Mouse (Mus musculus) mesoderm, embryonic 11.5 days (tissue): ENCODE results near the gene Lhx6.
A peak's percentile ranks its signal among the peaks of the same experiment; 100 is the strongest.
"Not testable (repeated sequence)": the region's sequence is repeated elsewhere in the genome, so short reads cannot be mapped to it uniquely, and the experiment has no call there.

Source experiments
- DNase-seq: peaks from one replicate; pipeline ENCODE4 v3.0.0-alpha.2; 2012; ENCODE audit warnings: low read depth, low spot score

The Lhx6 gene

GRCm38 (mm10) chr2:36104956-36105741 lies at the start of gene Lhx6:
TSS of gene Lhx6 (minus strand) at chr2:36105408.
- no peak for DNase-seq

DNA sequence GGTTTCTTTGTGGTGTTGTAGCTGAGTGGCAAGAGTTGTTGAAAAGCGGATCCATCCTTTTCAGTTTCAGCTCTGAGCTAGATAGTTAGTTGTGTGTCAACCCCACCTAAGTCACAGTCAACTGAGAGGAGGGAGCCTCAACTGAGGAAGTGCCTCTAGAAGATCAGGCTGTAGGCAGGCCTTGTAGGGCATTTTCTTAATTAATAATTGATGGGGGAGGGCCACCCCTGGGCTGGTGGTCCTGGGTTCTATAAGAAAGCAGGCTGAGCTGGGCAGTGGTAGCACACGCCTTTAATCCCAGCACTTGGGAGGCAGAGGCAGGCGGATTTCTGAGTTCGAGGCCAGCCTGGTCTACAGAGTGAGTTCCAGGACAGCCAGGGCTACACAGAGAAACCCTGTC lies 47.2 kb upstream of the Lhx6 start:
- not testable (repeated sequence) for DNase-seq

DNA sequence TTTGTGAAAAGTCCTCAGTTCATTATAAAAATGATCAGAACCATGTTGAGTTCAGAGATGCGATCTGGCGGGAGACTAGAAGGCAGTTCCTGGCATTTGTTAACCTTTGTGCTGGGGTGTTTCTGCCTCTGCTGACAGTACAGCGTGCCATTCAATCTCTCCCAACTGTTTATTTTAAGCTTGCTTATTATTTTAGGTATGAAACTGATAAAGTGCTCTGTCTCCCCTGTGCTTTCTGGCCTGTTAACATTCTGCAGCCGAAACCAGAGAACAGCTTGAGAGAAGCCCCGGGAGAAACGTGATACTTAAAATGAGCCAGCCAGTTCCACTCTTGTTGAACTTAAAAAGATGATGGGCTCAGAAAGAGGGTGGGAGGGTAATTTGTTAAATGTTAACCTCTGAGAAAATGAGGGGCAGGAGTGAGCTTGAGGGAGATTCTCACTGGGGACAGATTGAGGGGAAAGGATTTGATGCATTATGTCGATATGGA lies 43.7 kb upstream of the Lhx6 start:
- no peak for DNase-seq

- no peak for DNase-seq
Measured at GRCm38 (mm10) chr2:36139096-36139495, 33.9 kb upstream of the Lhx6 start.

DNA sequence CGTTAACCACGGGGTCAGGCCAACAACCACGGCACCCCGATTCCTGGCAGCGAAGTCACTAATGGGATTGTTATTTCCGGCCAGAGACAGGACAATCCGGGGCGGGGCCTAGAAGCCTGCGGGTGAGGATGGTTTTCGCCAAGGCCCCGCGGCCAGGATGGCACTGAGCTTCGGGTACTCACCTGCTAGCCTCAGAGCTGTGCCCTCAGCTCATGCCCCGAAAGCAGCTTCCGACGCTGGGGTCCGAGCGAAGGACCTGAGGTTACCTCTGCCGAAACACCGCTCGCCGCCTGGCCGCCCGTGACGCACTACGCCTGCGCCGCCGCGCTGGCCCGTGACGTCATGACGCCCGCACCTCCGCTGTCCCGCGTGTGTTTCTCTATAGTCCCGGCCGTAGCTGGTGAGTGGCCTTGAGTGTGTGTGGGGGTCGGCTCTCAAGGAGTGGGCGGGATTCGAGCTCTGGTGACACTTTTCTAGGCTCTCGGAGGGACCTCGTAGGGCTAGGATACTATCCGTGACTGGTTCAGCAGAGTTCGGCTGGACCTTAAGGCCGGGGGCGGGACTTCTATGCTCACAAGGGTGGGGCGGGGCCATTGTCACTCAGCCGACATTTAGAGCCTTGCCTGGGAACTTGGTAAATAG lies 31.2 kb upstream of the Lhx6 start, which contains the start of the genes Mrrf and Rbm18:
Gene Mrrf (plus strand): TSS at position 90 of the 642 bp plus-strand sequence.
Gene Rbm18 (minus strand): TSS at position 474 of the 642 bp plus-strand sequence.
- DNase-seq, result peak; percentile 92

DNA sequence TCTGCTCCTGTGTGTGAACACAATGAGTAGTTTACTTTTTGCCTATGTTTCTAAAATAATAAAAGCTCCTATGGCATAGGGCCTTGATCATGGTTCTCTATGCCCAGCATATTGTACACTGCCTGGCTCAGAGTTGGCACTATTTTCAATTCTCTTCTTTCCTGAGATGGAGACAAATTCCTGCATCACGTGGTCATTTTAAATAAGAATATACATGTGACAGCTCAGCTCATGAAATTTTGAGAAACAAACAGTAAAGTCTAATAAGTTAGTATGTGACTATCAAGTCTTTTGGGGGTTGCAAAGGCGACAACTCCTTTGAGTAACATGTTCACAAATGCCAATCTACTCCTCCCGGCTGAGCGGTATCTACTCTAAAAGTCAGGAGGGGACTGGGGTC lies 30.7 kb upstream of the Lhx6 start:
- DNase-seq, result no peak

DNA sequence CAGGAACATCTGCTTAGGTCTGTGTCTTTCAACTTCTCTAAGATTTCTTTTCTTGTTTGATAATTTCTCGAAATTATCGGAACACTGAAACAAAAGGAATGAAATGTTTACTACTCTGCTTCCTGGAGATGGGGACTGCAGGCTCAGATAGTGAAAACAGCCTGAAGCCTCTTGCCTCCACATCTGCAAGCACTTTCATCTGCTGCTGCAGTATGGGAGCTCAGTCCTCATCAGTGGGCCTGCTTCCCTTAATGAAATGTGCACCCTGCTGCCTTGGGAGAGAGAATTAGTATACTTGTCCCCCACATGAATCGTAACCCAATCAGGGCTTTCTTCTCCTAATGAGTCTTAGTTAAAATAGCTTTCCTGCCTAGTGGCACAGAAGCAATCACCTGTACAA lies 23.8 kb upstream of the Lhx6 start:
- DNase-seq, result no peak

- no peak for DNase-seq
Measured at GRCm38 (mm10) chr2:36127973-36128372, 22.8 kb upstream of the Lhx6 start.

GRCm38 (mm10) chr2:36126795-36127429 lies 21.7 kb upstream of the Lhx6 start:
- DNase-seq, result no peak

GRCm38 (mm10) chr2:36112632-36113031 lies 7.4 kb upstream of the Lhx6 start:
- no peak for DNase-seq

- no peak for DNase-seq
Measured at GRCm38 (mm10) chr2:36108615-36109014, 3.4 kb upstream of the Lhx6 start.

DNA sequence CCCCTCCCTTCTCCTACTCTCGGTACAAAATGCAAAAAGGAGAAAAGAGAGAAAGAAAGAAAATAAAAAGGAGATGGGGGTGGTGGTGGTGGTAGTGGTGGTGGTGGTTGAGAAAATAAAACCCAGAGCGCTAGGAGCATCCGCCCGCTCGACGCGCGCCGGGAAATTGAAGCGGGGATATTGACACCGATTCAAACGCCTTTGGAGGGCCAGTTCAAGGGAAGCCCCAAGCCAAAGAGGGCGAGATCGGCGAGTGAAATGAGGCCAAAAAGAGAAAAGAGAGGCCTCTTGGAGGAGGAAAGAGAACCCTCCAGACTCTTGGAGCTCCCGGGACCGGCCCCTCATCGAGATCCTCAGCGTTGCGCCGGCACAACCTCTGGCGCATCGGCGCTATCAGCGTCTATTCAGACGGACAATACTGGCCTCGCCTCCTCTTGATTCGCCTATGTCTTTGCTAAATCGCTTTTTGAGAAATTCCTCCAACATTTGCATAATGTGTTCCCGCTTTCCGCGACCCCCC lies 712 bp downstream of the Lhx6 start:
- DNase-seq, result no peak

DNA sequence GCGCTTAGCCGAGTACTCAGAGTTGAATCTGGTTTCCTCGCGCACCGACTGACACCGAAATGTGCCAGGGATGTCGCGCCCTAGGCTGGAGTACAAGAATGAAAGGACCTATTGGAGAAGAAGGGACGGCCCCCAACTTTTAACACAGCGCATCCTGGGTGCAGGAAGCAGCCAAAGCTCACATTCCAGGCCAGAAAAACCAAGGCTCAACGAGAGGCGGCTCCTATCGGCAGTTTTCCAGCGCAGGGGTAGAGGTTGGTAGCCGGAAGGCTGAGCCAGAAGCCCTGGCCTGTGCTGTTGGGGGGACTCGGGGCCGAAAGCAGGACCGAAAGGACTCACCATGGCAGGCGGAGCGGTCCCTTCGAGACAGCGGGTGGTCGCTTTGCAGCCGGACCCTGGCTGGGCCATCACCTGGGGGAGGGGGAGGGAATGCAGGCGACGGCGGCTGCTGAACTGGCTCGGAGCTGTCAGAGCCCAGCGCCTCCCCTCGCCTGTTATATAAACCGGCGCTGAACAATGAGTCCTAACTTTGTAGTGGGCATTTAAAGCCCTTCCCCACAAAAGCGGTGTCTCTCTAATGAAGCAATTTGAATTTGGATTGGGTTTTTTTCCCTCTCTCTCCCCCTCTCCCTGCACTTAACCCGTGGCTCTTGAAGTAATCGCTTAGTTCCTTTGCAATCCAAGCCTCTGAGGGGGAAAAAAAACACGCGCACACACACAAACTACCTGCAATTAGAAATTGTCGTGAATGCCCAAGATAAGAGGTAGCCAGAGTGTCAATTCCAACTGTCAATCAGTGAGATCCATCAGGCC lies 1.4 kb downstream of the Lhx6 start:
- DNase-seq, result no peak

- no peak for DNase-seq
Measured at GRCm38 (mm10) chr2:36103069-36103554, 2.1 kb downstream of the Lhx6 start.

DNA sequence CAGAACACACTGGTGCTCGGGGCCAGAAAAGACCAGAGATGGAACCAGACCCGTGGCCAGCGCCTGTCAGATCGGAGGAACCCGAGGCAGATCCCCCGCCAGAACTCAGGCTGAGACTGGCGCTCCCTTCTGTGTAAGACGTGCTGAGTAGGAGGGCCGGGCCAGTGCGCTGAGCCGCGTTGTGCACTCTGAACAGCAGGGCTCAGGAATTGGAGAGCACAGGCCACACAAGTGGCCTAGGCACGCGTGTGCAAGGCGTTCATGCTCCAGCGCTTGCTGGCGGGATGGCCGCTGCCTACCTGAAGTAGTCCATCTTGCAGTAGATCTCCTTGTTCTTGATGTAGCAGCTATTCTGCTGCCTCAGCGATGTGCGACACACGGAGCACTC lies 2.7 kb downstream of the Lhx6 start:
- DNase-seq, result peak; percentile 49

DNA sequence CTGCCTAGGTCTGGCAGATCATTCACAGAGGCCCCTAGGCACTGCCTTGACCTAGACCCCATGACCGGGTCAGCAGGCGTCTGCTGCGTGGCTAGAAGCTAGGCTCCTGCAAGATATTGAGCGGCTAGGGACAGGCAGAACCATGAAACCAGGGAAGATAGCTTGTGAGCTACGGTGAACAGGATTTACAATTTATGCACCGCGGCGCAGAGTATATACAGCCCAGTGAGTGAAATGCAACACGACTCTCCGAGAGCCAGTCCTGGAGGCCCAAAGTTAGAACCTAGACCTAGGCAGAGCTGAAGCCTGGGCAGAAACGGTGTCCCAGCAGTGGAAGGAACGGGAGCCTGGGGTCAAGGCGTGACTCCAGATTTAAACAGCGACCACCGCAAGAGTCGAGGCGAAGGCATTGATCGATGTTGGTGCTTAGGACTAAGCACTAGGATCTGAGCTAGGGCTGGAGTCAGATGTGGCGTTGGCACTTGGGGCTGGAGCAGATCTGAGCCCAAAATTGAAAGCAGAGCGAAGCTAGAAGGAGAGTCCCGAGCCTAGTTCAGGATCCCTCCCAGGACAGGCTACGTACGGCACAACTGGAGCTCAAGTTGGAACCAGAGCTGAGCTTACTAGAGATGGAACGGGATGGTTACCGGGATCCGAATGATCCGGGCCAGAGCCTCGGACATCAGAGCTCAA lies 3.2 kb downstream of the Lhx6 start:
- DNase-seq, result no peak

DNA sequence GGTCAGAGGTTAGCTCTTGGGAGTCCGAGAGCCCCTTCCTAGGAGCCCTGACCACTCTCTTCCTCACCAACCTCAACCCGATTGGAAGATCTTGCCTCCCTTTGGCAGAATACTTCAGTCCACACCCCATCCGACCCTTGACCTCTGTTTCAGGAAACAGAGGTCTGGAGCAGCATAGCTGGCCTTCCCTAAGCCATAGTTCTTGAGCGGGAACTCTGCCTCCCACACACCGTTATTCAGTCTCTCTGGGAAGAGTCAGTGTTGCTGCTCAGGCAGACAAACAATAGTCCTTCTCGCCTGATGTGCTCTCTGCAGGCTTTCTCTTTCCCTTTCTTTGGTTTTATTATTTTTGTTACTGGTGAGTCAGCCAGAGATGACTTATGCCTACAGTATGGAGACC lies 5.5 kb downstream of the Lhx6 start:
- DNase-seq, result no peak

DNA sequence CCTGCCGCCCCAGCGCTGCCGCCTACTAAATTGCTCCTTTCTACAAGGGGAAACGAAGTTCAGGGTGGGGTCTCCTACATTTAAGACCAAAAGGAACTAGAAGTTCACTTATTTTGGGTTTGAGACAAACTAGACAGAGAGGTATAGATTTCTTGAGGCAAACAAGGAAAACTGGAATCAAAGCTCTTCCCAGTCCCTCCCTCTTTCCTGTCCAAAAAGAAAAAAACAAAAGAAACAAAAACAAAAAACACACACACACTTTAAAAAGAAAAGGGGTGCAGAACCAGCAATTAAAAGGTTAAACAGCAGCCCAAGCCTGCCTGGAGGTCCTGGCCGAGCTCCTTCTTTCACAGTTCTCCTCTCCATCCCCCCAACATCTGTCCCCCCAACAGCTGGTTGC lies 7.2 kb downstream of the Lhx6 start:
- DNase-seq, result no peak

DNA sequence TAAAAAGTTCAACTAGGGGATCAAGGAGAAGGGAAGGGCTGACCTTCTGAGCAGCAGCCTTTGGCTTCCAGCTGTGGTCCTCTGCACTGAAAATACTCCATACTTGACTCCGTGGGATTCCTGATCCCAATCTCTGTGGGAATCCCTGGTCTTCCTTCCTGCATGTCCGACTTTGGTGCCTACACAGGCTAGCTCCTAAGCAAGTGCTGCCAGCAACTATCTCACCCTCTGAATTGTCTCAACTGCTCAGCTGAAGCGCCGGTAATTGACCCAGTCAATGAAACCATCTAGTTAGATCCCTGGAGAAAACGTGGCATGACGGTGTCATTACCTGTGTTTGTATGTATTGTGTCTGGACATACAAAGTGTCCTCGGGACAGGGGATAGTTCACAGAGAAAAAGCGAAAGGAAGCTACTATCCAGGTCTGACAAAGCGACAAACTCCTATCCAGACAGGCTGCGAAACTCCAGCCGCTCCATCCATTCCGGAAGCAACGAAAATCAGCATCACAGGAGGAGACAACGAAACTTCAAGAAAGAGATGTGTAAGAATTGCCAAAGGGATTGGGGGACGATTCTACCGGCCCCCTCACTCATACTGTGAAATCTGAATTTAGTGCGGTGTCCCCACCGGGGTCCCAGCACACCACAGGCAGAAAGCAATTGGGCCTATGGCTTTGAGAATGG lies 7.9 kb downstream of the Lhx6 start:
- DNase-seq, result no peak

DNA sequence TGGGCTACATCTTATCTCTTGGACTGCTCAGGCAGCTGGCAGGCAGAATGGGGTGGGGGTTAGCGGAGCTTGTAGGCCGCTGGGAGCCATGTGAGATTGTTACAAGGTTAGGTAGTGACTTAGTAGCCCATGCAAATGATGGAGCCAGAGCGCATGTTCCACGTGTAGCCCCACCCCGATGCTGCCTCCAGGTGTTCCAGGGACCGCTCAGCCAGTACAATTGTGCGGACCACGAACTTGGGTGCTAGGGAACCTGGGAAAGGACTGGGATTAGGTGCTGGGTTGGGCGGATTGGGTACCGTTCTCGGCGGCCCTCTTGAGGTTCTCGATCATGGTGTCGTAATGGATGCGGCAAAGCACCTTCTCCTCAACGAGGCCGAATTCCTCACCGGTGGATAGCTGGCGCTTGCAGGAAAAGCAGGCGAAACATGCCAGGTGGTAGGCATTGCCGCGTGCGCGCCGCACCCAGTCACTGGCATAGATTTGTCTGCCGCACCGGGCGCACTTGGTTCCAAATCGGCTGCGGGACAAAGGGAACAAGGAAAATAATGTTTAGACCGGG lies 11.2 kb downstream of the Lhx6 start:
- no peak for DNase-seq
